ENCODE assay signal across 10 mouse cellular contexts in genomic region chr12:40889534-40889933, GRCm38 (mm10).
"Had no signal": no experiment of that assay in that cellular context is flagged by ENCODE, and none has a peak within 500 bp of the region (broad histone marks: within the 10 kb centered on the region; RNA-seq: fewer than 3 reads in every experiment).

No protein-coding gene starts in this region.

- H3K4me1 ChIP-seq: neural tube, embryonic 15.5 days had no signal

- H3K9me3 ChIP-seq: limb, embryonic 10.5 days; midbrain, embryonic 10.5 days; neural tube, embryonic 15.5 days had no signal

- H3K36me3 ChIP-seq: limb, embryonic 10.5 days; midbrain, embryonic 10.5 days; neural tube, embryonic 15.5 days had no signal

- H3K27ac ChIP-seq: kidney, postnatal 0 days; limb, embryonic 10.5 days; midbrain, embryonic 10.5 days; neural tube, embryonic 15.5 days; stomach, postnatal 0 days had no signal

- H3K4me3 ChIP-seq: limb, embryonic 10.5 days; midbrain, embryonic 10.5 days; myocyte; neural tube, embryonic 15.5 days had no signal

- H3K27me3 ChIP-seq: neural tube, embryonic 15.5 days had no signal

- H3K4me2 ChIP-seq: neural tube, embryonic 15.5 days had no signal

- H3K9ac ChIP-seq: neural tube, embryonic 15.5 days had no signal

- DNase-seq: kidney, adult 11 months; lung, adult 2 months; lung, postnatal 36 days; midbrain, embryonic 14.5 days had no signal
